Mouse (Mus musculus): ENCODE data around the gene Vmn1r70. TPM values are rescaled to one million over a fixed set of nuclear protein-coding genes. Genes with fewer than 3 reads are reported as not detected.

Vmn1r70 gene
- total RNA-seq (2014; rRNA removed), result not detected in 2 replicates
- polyA plus RNA-seq (2015; fragmentation: Nextera tagmentation; extraction: Ambion mirVana), result not detected in 2 replicates

GRCm38 (mm10) chr7:10631232-10631631, at the start of gene Vmn1r70:
Vmn1r70 (plus strand) TSS chr7:10631532.
- H3K9ac ChIP-seq (replicated peaks; ENCODE audit: low read length, poor library complexity, severe bottlenecking), result no peak within 1 kb of the TSS
- no peak within 1 kb of the TSS for H3K4me2 ChIP-seq (ENCODE audit: low read depth, low read length, poor library complexity, severe bottlenecking)

DNA sequence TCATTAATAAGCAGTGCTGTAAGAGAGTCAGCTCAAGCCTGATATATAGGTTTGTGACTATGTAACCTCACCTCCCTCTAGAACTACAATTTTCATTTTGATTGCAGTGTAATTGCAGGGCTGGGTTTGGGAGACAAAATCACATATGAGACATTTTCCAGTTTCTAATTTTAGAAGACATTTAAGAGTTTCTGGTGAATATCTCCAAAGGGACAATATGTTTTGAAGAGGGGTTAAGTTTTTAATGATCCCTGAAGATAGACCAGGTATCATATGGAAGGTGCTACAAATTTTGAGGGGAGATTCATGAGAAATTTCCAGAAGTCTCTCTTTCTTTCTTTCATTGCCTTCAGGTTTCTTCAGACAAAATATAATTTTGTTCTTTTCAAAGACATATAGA, 17.8 kb upstream of the Vmn1r70 start, which contains the start of gene Vmn1r69:
Gene Vmn1r69, minus strand, starts transcription at position 101 of the 400 bp plus-strand sequence.
- no peak for ATAC-seq (ENCODE audit: low FRiP score)
- Histone ChIP-seq H3K4me3 (ENCODE audit: low read depth, low read length) (no peak within 1 kb of the TSS), H3K27me3 (ENCODE audit: insufficient read depth, low read length) (no peaks in the 10 kb centered on the region), H3K36me3 (ENCODE audit: insufficient read depth, low read length) (no peaks in the 10 kb centered on the region), H3K9ac (replicated peaks; ENCODE audit: low read length, poor library complexity, severe bottlenecking) (no peak within 1 kb of the TSS), H3K4me2 (ENCODE audit: low read depth, low read length, poor library complexity, severe bottlenecking) (no peak within 1 kb of the TSS), H3K4me1 (ENCODE audit: insufficient read depth, low read length) (no peaks in the 10 kb centered on the region), H3K27ac (ENCODE audit: low read depth, low read length) (no peak within 1 kb of the TSS), H3K9me3 (ENCODE audit: low read length) (peaks cover 9% of the 10 kb centered on the region; the same call in 1 of the 2 replicates)
- no peak for DNase-seq (ENCODE audit: low spot score)
- TF ChIP-seq CTCF (IDR thresholded peaks at IDR 0.05), result no peak

More at GRCm38 (mm10) chr7:10631232-10631631, at the start of gene Vmn1r70:
- ATAC-seq (ENCODE audit: low FRiP score), result no peak
- H3K27ac ChIP-seq (ENCODE audit: low read depth, low read length), result no peak within 1 kb of the TSS
- 62% methylated on average over 1 of the region's 1 CpGs for WGBS
- no peaks in the 10 kb centered on the region for H3K36me3 ChIP-seq (ENCODE audit: insufficient read depth, low read length)
- H3K4me3 ChIP-seq (ENCODE audit: low read depth, low read length), result no peak within 1 kb of the TSS
- H3K9me3 ChIP-seq (ENCODE audit: low read length), result peaks cover 43% of the 10 kb centered on the region
- no peaks in the 10 kb centered on the region for H3K4me1 ChIP-seq (ENCODE audit: insufficient read depth, low read length)
- no peaks in the 10 kb centered on the region for H3K27me3 ChIP-seq (ENCODE audit: insufficient read depth, low read length)
- TF ChIP-seq CTCF (IDR thresholded peaks at IDR 0.05), result no peak
- DNase-seq (ENCODE audit: low spot score), result no peak

Other genes starting within 250 kb of the Vmn1r70 start
- gene Vmn1r67, start 188.2 kb upstream of the Vmn1r70 start, total RNA-seq (2014; rRNA removed), result not detected in 2 replicates
- gene Vmn1r67, start 188.2 kb upstream of the Vmn1r70 start, polyA plus RNA-seq (2015; fragmentation: Nextera tagmentation; extraction: Ambion mirVana), result not detected in 2 replicates
- gene Zik1, start 136.1 kb upstream of the Vmn1r70 start, total RNA-seq (2014; rRNA removed), result 25.8 and 29.5 TPM in 2 replicates
- gene Zik1, start 136.1 kb upstream of the Vmn1r70 start, polyA plus RNA-seq (2015; fragmentation: Nextera tagmentation; extraction: Ambion mirVana), result 20.1 and 20.2 TPM in 2 replicates
- not detected in 2 replicates for gene Vmn1r68, start 73.0 kb upstream of the Vmn1r70 start, total RNA-seq (2014; rRNA removed)
- not detected in 2 replicates for gene Vmn1r68, start 73.0 kb upstream of the Vmn1r70 start, polyA plus RNA-seq (2015; fragmentation: Nextera tagmentation; extraction: Ambion mirVana)
- not detected in 2 replicates for gene Vmn1r69, start 17.9 kb upstream of the Vmn1r70 start, total RNA-seq (2014; rRNA removed)
- gene Vmn1r69, start 17.9 kb upstream of the Vmn1r70 start, polyA plus RNA-seq (2015; fragmentation: Nextera tagmentation; extraction: Ambion mirVana), result not detected in 2 replicates
- gene Nlrp4b, start 56.3 kb downstream of the Vmn1r70 start, total RNA-seq (2014; rRNA removed), result not detected in 2 replicates
- gene Nlrp4b, start 56.3 kb downstream of the Vmn1r70 start, polyA plus RNA-seq (2015; fragmentation: Nextera tagmentation; extraction: Ambion mirVana), result not detected in 2 replicates
- not detected in 2 replicates for gene Vmn1r71, start 122.8 kb downstream of the Vmn1r70 start, total RNA-seq (2014; rRNA removed)
- not detected in 2 replicates for gene Vmn1r71, start 122.8 kb downstream of the Vmn1r70 start, polyA plus RNA-seq (2015; fragmentation: Nextera tagmentation; extraction: Ambion mirVana)

All from midbrain, postnatal 0 days (tissue).